Mouse (Mus musculus): ENCODE data around the gene Vwa8.

DNA sequence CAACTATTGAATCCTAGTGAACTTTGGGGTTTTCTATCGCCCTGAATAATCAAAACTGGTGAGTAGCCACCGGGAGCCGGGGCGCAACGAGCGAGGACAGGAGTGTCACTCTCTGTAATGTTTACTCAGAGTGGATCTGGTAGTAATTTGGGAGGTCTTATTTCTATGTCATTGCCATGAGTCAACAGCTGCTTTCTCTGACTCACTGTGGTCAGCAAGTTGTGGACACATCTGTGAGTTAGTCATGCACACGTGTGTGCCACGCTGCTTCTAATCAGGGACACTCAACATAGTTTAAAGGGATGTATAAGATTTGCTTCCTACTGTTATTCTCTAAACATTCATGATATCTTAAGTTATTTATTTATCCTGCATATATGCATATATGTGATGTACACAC lies 332.9 kb downstream of the Vwa8 start:
- no peak for TF ChIP-seq EP300 (IDR thresholded peaks at IDR 0.05)
- no peak for TF ChIP-seq CTCF (IDR thresholded peaks at IDR 0.05)
